Mouse (Mus musculus) monocyte, adult 2 months (primary cell): Measurements from ENCODE around the gene Erich2.
"Not testable (repeated sequence)": the region's sequence is repeated elsewhere in the genome, so short reads cannot be mapped to it uniquely, and the experiment has no call there.

ENCODE experiments used
- DNase-seq, 2 experiments: peaks; one replicate each; pipeline ENCODE4 v3.0.0; 2022; ENCODE audit warnings: low spot score in 2 of 2, low read depth in 1 of 2

Erich2 gene

DNA sequence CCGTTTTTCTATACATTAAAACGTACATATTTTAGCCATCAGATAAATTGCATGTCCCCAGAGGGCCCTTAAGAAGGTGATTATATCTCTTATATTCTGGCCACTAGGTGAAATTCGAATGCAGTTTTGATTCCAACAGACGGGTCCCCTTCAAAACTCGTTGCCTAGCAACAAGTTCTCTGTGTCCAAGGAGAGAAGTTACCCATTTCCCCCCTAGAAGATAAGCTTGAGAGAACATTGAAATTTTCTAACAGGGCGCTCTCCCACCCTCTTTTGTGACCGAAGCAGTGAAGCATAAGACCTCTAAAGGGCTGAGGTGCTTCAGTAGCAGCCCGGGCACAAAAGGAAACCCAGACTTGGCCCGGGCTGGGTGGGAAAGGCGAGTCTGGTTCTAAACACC, at the start of gene Erich2:
Erich2 (plus strand) TSS at position 324 of the 400 bp plus-strand sequence.
- no peak for DNase-seq

DNA sequence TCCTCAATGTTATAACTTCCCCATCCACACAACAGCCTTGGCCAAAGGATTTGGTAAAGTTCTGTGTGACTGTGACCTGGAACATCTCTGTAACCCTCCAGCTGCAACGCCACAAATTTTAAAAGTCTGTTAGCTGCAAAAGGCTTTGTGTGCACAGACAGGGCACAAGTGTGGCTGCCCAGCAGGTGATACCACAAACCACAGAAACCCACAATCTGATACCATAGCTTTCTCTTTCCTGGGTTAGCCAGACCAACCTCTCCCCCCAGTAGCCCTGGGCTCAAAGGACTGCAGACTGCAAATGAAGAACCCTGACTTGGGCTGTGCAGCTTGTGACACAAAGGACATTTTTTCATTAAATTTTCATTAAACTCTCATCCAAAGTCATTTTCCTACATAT, 45.0 kb upstream of the Erich2 start:
- DNase-seq: no peak

DNA sequence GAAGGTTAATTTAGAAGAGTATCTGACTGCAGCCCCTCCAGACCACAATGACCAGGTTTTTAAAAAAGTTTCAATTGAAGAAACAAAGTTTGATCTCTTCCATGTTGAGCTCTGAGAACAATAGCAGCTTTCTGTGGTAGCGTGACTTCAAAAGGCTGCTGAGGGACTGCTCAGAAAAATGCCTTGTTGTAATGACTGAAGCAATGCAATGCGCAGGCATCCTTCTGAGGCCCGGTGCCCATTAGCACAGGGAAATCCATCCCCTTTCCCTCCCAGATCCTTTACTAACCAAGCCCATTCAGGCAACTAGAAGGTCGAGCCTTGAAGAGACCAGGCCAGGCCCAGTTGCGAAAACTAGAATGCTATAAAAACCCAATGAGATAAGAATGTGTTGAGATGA, 37.5 kb upstream of the Erich2 start:
- no peak for DNase-seq

- DNase-seq: no peak
Measured at GRCm38 (mm10) chr2:70471861-70472620, 36.6 kb upstream of the Erich2 start.

GRCm38 (mm10) chr2:70497715-70498318, 10.8 kb upstream of the Erich2 start:
- DNase-seq: no peak

DNA sequence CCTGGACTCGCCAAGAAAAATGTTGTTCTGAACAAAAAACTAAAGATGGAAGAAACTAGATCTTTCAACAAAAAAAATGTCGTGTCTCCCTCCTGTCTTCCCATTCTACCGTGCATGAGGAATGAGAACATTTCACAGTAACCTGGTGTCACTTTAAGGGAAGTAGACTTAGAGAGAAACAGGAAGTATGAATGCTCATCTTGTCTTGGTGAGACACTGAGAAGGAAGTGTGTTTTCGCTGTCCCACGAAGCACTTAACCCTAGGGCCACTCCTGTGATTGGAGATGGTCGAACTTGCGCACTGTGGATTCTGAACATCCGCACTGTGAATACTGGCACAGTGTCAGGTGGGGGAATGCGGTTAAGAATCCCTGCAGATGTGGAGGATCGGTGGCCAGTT, 5.2 kb upstream of the Erich2 start:
- no peak for DNase-seq

DNA sequence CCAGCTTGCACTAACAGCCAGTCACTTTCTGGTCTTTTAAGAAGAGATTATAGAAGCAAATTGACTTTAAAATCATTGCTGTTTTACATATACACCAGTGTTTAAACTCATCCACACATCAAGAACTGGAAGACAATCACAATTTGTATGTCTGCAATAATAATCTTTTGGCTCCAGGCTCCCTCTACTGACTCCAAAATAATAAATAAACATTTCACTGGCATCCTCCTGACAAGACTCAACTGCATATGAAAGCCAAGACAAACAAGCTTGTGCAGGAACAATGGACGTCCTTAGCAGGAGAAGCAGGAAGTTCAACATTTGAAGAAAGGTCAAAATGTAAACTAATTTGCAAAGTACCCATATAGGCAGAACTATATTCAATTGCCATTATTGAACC, 3.4 kb upstream of the Erich2 start:
- DNase-seq: no peak

DNA sequence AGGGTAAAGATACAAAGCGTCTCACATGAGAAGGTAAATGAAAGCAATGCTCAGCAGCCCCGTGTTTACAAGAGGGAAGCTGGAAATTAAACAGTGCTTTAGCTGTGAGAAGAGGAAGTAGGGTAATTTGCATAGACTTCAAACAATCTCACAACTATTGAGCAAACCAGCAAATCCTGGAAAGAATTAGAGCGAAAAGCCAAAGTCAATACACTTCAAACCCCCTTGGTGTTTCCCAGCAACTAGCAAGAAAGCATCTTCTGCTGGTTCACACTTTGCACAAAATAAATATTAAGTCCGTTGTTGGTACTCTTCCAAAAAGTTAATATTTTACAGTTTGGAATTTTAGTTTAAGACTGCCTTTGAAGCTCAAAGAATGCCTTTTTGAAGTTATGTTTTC, 2.7 kb upstream of the Erich2 start:
- no peak for DNase-seq

- DNase-seq: no peak
Measured at GRCm38 (mm10) chr2:70506372-70506771, 2.2 kb upstream of the Erich2 start.

DNA sequence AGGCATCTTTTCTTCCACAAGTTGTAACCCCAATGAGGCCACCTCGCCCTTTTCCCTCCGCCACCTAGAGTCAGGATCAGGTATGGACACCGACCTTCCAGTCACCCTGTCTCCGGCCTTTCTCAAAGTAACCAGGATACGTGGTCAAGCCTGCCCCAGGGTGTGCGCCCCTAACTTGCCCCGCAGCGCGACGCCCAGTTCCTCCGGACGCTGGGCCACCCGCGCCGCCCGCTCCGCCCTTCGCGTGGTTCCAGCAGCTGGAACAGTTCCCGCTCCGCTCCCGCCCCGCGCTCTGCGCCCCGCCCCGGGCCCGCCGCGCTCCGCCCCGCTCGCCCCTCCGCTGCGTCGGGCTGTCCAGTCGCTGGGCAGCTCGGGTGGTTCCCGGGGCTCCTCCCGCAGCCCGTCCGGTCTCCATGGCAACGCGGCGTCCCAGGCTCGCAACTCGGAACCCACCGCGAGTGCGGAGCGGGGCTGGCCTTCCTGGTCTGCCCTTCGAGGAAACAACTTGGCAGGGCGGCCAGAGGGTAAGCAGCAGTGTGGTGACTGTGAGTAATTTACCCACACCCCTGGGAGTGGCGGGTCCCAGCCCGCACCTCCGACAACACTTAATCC, 508 bp downstream of the Erich2 start:
- no peak for DNase-seq

- DNase-seq: not testable (repeated sequence)
Measured at GRCm38 (mm10) chr2:70538283-70538682, 29.7 kb downstream of the Erich2 start.

GRCm38 (mm10) chr2:70550671-70551070, 42.1 kb downstream of the Erich2 start:
- DNase-seq: no peak

DNA sequence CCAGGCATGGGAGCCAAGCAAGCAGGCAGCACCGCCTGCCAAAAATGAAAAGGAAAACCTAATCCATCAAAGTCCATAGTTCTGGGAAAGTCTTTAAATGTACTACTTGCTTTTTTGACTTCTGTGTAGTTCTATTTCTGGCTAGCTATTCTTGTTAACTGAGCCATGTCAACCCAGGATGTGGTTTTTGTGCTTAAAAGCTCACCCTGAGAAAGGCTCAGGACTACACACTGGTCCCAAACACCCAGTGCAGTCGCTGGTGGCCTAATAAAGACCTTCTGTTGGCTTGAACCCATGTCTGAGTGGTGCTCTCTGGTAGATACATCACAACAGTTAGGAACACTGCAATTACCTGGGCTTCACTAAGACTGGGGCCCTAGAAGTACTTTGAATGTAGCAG, 42.8 kb downstream of the Erich2 start:
- DNase-seq: no peak

GRCm38 (mm10) chr2:70552067-70552598, 43.5 kb downstream of the Erich2 start:
- no peak for DNase-seq

- no peak for DNase-seq
Measured at GRCm38 (mm10) chr2:70552772-70553171, 44.2 kb downstream of the Erich2 start, which contains the start of gene Gad1. Gad1 (plus strand) TSS chr2:70553072.

DNA sequence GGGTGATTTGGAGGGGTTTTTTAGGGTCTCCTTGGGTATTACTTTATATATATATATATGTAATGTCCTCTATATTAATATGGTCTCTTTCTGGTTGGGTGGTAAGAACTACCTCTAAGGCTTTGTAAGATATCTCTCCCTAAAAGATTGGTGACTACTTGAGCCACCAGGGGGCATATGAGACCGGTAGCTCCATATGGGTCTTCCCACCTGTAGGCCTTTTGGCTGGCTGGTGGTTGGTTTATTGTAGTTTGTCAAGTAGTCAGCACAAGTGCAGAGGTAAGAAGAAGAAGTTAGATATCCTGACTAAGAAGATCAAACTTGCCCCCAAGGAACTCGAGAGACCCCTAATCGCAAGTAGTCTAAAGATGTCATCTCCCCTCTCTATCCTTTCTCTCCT, 45.2 kb downstream of the Erich2 start:
- no peak for DNase-seq

- DNase-seq: peak in 1 of 2 experiments; percentile 25
Measured at GRCm38 (mm10) chr2:70558112-70558842, 49.7 kb downstream of the Erich2 start.

DNA sequence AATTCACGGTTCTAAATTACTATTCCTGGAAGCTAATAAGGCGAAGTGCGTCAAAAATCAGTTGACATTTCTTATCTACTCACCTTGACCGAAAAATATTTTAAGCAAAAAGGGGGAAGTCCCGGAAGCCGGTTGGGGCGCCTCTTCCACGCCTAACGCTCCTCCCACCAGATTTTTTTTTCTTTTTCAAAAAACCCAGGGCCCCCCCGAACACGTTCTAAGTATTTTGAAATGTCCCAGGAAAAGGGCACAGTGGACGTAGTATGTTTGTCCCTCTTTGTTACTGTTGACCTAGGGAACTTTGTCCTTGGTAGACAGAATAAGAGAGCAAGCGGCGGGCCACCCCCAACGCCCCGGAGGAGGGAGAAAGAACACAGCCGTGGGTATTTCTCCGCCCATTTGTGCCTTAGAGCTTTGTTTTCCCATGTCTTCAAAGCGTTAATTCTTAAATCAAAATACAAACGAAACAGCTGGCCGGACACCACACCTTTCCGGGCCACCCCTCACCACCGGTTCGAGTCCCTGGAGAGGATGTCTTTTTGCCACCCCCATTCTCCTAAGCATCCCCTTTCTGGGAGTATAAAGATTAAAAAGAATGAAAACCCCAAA, 50.3 kb downstream of the Erich2 start:
- no peak for DNase-seq

- peak in 1 of 2 experiments; percentile 41 for DNase-seq
Measured at GRCm38 (mm10) chr2:70559520-70559919, 50.9 kb downstream of the Erich2 start.

DNA sequence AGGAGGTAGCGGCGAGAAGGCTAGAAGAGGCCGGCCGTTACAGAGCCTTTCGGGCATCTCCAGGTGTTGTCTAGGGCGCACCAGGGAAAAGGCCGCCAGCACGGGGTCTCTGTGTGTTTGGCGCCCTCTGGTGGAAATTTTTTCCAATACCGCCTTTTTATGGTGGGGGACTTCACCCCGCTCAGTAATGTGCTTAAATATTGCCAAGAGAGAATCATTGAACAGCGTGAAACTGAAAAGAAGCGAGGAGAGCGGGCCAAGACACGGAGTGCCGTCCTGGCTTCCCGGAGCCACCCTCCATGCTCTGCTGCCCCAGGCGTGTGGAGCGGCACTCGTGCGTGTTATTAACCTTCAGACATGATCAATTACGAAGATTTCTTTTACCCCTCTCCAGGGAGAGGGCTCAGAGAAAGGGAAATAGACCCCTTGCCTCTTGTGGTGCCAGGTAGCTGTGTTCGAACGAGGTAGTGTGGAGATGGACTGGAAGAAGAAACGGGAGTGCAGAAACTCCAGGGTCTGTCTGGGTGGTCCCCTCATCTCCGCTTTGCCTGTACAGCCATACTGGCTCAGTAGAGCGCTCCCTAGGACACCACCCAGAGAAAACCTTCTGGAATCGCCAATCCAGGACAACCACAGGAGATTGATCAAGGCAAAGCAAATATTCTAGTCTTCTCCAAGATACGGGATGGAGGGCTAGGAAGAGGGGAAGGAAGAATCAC, 52.6 kb downstream of the Erich2 start:
- no peak for DNase-seq
